Mouse (Mus musculus): Measurements from ENCODE around the gene Xkr7. TPM values are rescaled to one million over a fixed set of nuclear protein-coding genes. Genes with fewer than 3 reads are reported as not detected.

Xkr7 gene
- polyA plus RNA-seq, 1 experiment from 2014 or later, result not detected

DNA sequence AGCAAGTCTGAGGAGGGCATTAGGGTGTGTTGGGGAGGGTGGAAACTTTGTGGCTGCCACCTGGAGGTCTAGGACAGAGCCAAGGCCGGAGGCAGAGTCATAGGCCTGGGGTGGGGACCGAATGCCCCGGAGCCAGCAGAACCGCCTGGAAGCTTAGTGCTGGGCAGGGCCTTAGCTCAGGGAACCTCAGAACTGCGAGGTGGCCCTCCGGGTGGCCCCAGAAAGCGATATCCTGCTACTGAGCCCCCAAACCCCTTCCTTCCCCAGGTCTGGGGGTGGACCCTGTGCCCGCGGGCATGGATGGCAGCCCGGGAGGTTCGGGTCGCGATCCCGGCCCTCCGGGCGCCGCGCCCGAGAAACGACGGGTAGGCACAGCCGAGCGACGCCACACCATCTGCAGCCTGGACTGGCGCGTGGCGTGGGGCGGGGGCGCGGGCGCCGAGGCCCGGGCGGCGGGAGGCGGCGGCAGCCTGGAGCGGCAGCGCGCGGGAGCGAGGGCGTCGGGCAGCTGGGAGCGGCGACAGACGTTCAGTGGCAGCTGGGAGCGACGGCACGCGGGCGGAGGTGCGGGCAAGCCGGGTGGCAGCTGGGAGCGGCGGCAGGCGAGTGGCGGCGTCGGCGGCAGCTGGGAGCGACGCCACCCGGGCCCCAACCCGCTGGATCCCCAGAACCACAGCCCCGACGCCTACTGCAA lies 40.0 kb downstream of the Xkr7 start:
- Histone ChIP-seq H3K9ac (peak overlapping the region; percentile 44), H3K4me2 (peak overlapping the region; percentile 54), H3K36me3 (ENCODE audit: insufficient read depth) (no peaks in the 10 kb centered on the region), H3K9me3 (ENCODE audit: low read depth, low read length) (no peaks in the 10 kb centered on the region), H3K4me3 (ENCODE audit: low read depth, low read length) (peak overlapping the region; percentile 28), H3K27me3 (ENCODE audit: insufficient read depth, low read length) (peaks cover 50% of the 10 kb centered on the region), H3K27ac (ENCODE audit: low read depth) (no peak overlapping the region), H3K4me1 (ENCODE audit: insufficient read depth) (peaks cover 3% of the 10 kb centered on the region; the same call in 1 of the 2 replicates)
- WGBS, result 9% methylated on average over 59 of the region's 67 CpGs
- DNase-seq (peak; percentile 21), ATAC-seq (ENCODE audit: insufficient read depth) (peak; percentile 14; the same call in 1 of the 2 replicates)
- no peak for TF ChIP-seq CTCF (IDR thresholded peaks at IDR 0.05; ENCODE audit: low read depth)

DNA sequence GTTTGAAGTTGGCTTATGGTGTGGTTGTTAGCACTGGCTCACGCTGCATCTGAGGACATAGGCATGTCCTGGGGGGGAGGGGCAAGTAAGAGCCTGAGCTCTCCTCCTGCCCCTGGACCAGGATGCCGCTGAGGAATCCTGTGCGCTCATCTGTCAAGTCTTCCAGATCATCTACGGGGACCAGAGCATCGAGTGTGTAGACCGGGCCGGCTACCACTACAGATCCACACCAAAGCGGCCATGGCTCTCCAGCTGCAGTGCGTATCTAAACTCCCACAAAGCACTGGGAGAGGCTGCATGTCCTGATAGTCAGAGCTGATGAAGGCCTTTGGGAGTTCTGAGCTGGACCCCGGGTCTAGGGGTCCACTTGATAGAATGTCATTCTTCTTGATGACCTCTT lies 43.0 kb downstream of the Xkr7 start:
- no peak overlapping the region for H3K9ac ChIP-seq

DNA sequence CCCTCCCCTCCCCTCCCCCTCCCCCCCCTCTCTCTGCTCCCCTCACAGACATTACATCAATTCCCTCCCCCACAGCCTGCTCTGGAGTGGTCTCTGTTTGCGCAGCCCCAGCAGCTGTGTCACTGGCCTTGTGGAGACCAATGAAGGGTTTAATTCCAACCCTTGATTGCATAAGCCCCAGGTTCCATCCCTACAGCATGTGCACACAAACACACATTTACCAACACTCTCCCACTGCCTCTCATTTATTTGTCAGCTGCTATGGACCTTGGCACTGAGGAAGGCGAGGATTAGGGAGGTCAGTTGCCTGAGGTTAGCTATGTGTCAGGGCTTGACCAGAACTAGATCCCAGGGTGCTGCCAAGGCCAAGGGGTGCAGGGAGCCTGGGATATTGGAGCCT lies 44.3 kb downstream of the Xkr7 start:
- Histone ChIP-seq H3K9me3 (ENCODE audit: low read depth, low read length) (no peaks in the 10 kb centered on the region), H3K4me3 (ENCODE audit: low read depth, low read length) (no peak overlapping the region), H3K9ac (no peak overlapping the region), H3K4me1 (ENCODE audit: insufficient read depth) (peaks cover 3% of the 10 kb centered on the region; the same call in 1 of the 2 replicates), H3K36me3 (ENCODE audit: insufficient read depth) (no peaks in the 10 kb centered on the region), H3K27ac (ENCODE audit: low read depth) (no peak overlapping the region), H3K4me2 (no peak overlapping the region), H3K27me3 (ENCODE audit: insufficient read depth, low read length) (peaks cover 28% of the 10 kb centered on the region)
- no peak for TF ChIP-seq CTCF (IDR thresholded peaks at IDR 0.05; ENCODE audit: low read depth)
- WGBS, result 29% methylated on average over 2 of the region's 2 CpGs
- DNase-seq (peak; percentile 24), ATAC-seq (ENCODE audit: insufficient read depth) (no peak)

More for the DNA sequence above, 43.0 kb downstream of the Xkr7 start:
- peaks cover 3% of the 10 kb centered on the region; the same call in 1 of the 2 replicates for H3K4me1 ChIP-seq (ENCODE audit: insufficient read depth)
- H3K27ac ChIP-seq (ENCODE audit: low read depth), result no peak overlapping the region
- H3K9me3 ChIP-seq (ENCODE audit: low read depth, low read length), result no peaks in the 10 kb centered on the region
- no peak overlapping the region for H3K4me3 ChIP-seq (ENCODE audit: low read depth, low read length)
- ATAC-seq (ENCODE audit: insufficient read depth), result no peak
- H3K27me3 ChIP-seq (ENCODE audit: insufficient read depth, low read length), result peaks cover 35% of the 10 kb centered on the region
- H3K36me3 ChIP-seq (ENCODE audit: insufficient read depth), result no peaks in the 10 kb centered on the region
- WGBS, result 80% methylated on average over 10 of the region's 10 CpGs
- H3K4me2 ChIP-seq, result no peak overlapping the region
- TF ChIP-seq CTCF (IDR thresholded peaks at IDR 0.05; ENCODE audit: low read depth), result no peak
- DNase-seq, result no peak

DNA sequence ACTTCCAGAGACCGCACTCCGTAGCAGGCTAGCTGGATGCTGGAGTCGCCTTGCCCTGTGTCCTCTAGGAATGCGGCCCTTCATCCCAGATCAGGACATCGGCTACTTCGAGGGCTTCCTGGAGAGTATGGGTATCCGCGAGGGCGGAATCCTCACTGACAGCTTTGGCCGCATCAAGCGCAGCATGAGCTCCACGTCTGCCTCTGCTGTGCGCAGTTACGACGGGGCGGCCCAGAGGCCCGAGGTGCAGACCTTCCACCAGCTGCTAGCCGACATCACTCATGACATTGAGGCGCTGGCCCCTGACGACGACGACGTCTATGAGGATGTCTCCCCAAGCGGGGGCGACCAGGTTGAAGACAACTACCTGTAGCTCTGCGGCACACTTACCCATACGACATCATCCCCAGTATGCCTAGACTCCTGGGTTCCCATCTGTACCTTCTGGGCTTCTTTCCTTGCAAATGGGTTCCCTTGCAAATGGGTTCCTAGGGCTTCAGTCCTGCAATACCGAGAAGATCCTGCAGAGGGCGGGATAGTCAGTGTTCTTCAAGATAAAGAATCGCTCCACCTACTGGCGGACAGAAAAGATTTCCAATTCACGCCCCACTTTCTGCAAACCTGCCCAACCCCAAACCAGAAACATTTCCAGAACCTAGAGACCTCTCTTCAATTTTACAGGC lies 49.3 kb downstream of the Xkr7 start:
- ATAC-seq (ENCODE audit: insufficient read depth), result no peak; the same call in 1 of the 2 replicates

DNA sequence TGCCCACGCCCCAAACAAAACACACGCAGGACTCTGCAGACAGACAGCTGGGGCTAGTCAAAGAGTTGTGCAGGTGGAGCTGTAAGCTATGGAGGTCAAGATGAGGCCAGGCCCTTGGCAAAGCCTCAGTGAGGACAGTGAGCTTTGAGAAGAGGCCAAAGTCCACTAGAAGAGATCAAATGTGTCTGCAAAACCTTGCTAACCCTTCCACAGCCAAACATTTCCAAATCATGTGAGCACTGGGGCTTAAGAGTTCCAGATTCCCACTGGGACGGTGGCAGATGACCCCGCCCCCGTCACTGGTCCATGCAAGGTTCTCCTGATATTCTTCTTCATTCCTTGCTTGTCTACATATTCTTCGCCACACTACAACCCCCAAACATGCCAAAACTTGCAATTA lies 50.2 kb downstream of the Xkr7 start:
- Histone ChIP-seq H3K4me1 (ENCODE audit: insufficient read depth) (no peaks in the 10 kb centered on the region), H3K36me3 (ENCODE audit: insufficient read depth) (no peaks in the 10 kb centered on the region), H3K9me3 (ENCODE audit: low read depth, low read length) (no peaks in the 10 kb centered on the region), H3K9ac (no peak overlapping the region), H3K4me3 (ENCODE audit: low read depth, low read length) (no peak overlapping the region), H3K27me3 (ENCODE audit: insufficient read depth, low read length) (no peaks in the 10 kb centered on the region), H3K27ac (ENCODE audit: low read depth) (no peak overlapping the region), H3K4me2 (no peak overlapping the region)
- ATAC-seq (ENCODE audit: insufficient read depth) (no peak), DNase-seq (no peak)
- no peak for TF ChIP-seq CTCF (IDR thresholded peaks at IDR 0.05; ENCODE audit: low read depth)
- WGBS, result 71% methylated on average over 6 of the region's 6 CpGs

More for the DNA sequence above, 49.3 kb downstream of the Xkr7 start:
- no peak overlapping the region for H3K9ac ChIP-seq
- H3K4me2 ChIP-seq, result no peak overlapping the region
- no peak overlapping the region for H3K4me3 ChIP-seq (ENCODE audit: low read depth, low read length)
- H3K36me3 ChIP-seq (ENCODE audit: insufficient read depth), result no peaks in the 10 kb centered on the region
- peak; percentile 98 for TF ChIP-seq CTCF (IDR thresholded peaks at IDR 0.05; ENCODE audit: low read depth)
- H3K27ac ChIP-seq (ENCODE audit: low read depth), result no peak overlapping the region
- WGBS, result 29% methylated on average over 32 of the region's 32 CpGs
- H3K9me3 ChIP-seq (ENCODE audit: low read depth, low read length), result no peaks in the 10 kb centered on the region
- H3K27me3 ChIP-seq (ENCODE audit: insufficient read depth, low read length), result no peaks in the 10 kb centered on the region
- peak; percentile 97 for DNase-seq
- H3K4me1 ChIP-seq (ENCODE audit: insufficient read depth), result no peaks in the 10 kb centered on the region

DNA sequence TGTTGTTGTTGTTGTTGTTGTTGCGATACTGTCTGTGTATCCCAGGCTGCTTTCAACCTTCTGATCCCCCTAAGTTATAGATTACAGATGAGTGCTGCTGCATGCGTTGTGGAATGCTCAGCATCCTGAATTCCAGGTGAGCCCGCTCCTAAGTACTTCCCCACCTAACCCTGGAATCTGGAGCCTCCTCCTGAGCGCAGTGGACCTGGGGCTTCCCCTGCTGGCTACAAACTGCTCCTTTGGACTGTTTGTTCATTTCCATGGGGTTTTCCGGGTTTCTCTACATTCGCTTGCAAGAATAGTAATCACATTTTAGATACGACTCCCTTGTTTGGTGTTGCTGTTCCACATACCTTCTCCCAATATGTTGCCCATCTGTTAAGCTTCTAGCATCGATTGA lies 51.6 kb downstream of the Xkr7 start:
- 72% methylated on average over 8 of the region's 8 CpGs for WGBS
- Histone ChIP-seq H3K27me3 (ENCODE audit: insufficient read depth, low read length) (no peaks in the 10 kb centered on the region), H3K4me1 (ENCODE audit: insufficient read depth) (no peaks in the 10 kb centered on the region), H3K27ac (ENCODE audit: low read depth) (no peak overlapping the region), H3K9ac (no peak overlapping the region), H3K36me3 (ENCODE audit: insufficient read depth) (no peaks in the 10 kb centered on the region), H3K4me3 (ENCODE audit: low read depth, low read length) (no peak overlapping the region), H3K4me2 (no peak overlapping the region), H3K9me3 (ENCODE audit: low read depth, low read length) (no peaks in the 10 kb centered on the region)
- no peak for TF ChIP-seq CTCF (IDR thresholded peaks at IDR 0.05; ENCODE audit: low read depth)
- DNase-seq, result no peak
- no peak for ATAC-seq (ENCODE audit: insufficient read depth)

DNA sequence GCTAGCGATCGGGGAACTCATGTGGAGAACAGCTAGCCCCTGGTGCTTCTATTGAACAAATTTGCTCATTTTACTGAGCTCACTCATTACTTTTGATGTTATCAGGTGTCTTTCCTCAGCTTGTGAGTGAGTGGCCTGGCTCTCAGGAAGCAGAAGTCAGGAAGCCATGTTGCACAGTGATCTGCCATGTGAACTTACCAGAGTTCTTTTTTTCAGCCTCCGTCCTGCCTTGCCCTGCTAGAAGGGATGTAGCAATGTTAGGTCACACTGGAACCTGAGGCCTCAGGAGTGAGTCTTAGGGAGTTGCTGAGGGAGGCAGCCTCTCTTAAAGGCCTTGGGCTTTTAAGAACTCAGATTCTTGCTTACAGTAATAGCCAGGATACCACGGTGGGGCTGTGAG lies 52.2 kb downstream of the Xkr7 start:
- Histone ChIP-seq H3K27me3 (ENCODE audit: insufficient read depth, low read length) (no peaks in the 10 kb centered on the region), H3K9me3 (ENCODE audit: low read depth, low read length) (no peaks in the 10 kb centered on the region), H3K9ac (no peak overlapping the region), H3K4me3 (ENCODE audit: low read depth, low read length) (no peak overlapping the region), H3K4me1 (ENCODE audit: insufficient read depth) (no peaks in the 10 kb centered on the region), H3K27ac (ENCODE audit: low read depth) (no peak overlapping the region), H3K36me3 (ENCODE audit: insufficient read depth) (no peaks in the 10 kb centered on the region), H3K4me2 (no peak overlapping the region)
- no peak for TF ChIP-seq CTCF (IDR thresholded peaks at IDR 0.05; ENCODE audit: low read depth)
- ATAC-seq (ENCODE audit: insufficient read depth) (no peak), DNase-seq (no peak)
- WGBS, result 63% methylated on average over 4 of the region's 4 CpGs
